Mouse (Mus musculus): ENCODE results near the gene Luc7l2.

GRCm38 (mm10) chr6:38535788-38536187 lies 15.3 kb upstream of the Luc7l2 start:
- TF ChIP-seq GATA1 (IDR thresholded peaks at IDR 0.05; ENCODE audit: low read length), result no peak
- TF ChIP-seq TAL1 (IDR thresholded peaks at IDR 0.05; ENCODE audit: low read length), result no peak

Measured in erythroblast, embryonic 14.5 days (primary cell).